Mouse (Mus musculus) embryonic facial prominence, embryonic 12.5 days (tissue): ENCODE data around the gene Nsmce4a. TPM values are rescaled to one million over a fixed set of nuclear protein-coding genes. Genes with fewer than 3 reads are reported as not detected.

ENCODE experiments used
- ATAC-seq: fragments of 200-750 bp; cut with Nextera tagmentation; 2 replicates; pipeline ENCODE4 v1.8.0; 2017; ENCODE audit not compliant: insufficient number of reproducible peaks, insufficient read depth, low FRiP score, low TSS enrichment
- H3K27ac ChIP-seq: fragments of 300-500 bp; sonication (generic); 2 replicates; pipeline ENCODE4 v1.5.1; 2016; ENCODE audit warnings: mild to moderate bottlenecking
- H3K27me3 ChIP-seq: fragments of 300-500 bp; sonication (generic); 2 replicates; pipeline ENCODE4 v1.6.1; 2016; ENCODE audit warnings: mild to moderate bottlenecking, moderate library complexity
- H3K36me3 ChIP-seq: fragments of 300-500 bp; sonication (generic); 2 replicates; pipeline ENCODE4 v1.6.1; 2016; ENCODE audit warnings: mild to moderate bottlenecking
- H3K4me1 ChIP-seq: fragments of 300-500 bp; sonication (generic); 2 replicates; pipeline ENCODE4 v1.6.1; 2016
- H3K4me2 ChIP-seq: fragments of 300-500 bp; sonication (generic); replicated peaks from 2 replicates; pipeline ENCODE4 v1.6.1; 2016; ENCODE audit warnings: mild to moderate bottlenecking, moderate library complexity
- H3K4me3 ChIP-seq: fragments of 300-500 bp; sonication (generic); 2 replicates; pipeline ENCODE4 v1.5.1; 2016; ENCODE audit warnings: mild to moderate bottlenecking
- H3K9ac ChIP-seq: fragments of 300-500 bp; sonication (generic); 2 replicates; pipeline ENCODE4 v1.6.1; 2016; ENCODE audit warnings: mild to moderate bottlenecking, moderate library complexity
- H3K9me3 ChIP-seq: fragments of 300-500 bp; sonication (generic); 2 replicates; pipeline ENCODE4 v1.6.1; 2016; ENCODE audit warnings: mild to moderate bottlenecking, moderate library complexity
- WGBS: fragments of 180-500 bp; shearing (Covaris S2); methylation state at CpG from one replicate; pipeline ENCODE4 v1.1.7; 2016; 5-methylcytosine and 5-hydroxymethylcytosine counted together
- polyA plus RNA-seq: library from polyadenylated mRNA; unstranded; fragments of >200 nt; fragmentation: Nextera tagmentation; extraction: Ambion mirVana; gene quantifications from 2 replicates; pipeline ENCODE4 v1.2.1, GENCODE M21; 2016

Gene Nsmce4a
- polyA plus RNA-seq, 1 experiment from 2014 or later = 189 TPM

DNA sequence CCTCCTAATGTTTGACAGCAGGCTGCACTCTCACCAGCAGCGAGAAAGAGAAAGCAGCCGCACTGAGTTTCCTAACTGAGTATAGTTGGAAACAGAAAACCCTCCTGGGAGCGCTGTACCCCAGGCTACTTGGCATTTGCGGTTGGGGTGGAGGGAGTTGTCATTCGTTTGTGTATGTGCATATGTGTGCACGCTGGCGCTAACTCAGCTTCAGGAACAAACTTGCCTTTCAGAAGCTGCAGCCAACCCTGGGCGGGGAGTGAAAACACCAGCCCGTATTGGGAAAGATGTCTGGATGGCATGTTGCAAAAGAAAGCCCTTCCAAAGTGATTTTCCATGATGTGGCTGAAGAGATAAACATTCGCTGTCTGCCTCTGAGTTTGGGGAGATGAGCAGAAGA lies 4.1 kb upstream of the Nsmce4a start:
- H3K27me3 ChIP-seq = no peaks in the 10 kb centered on the region
- peak overlapping the region; percentile 4; the same call in 1 of the 2 replicates for H3K9ac ChIP-seq
- peak overlapping the region; percentile 35 for H3K4me2 ChIP-seq
- no peak for ATAC-seq
- WGBS = 26% methylated on average over 10 of the region's 10 CpGs
- H3K4me1 ChIP-seq = peaks cover 15% of the 10 kb centered on the region
- H3K9me3 ChIP-seq = no peaks in the 10 kb centered on the region
- H3K27ac ChIP-seq = peak overlapping the region; percentile 68
- no peaks in the 10 kb centered on the region for H3K36me3 ChIP-seq
- H3K4me3 ChIP-seq = no peak overlapping the region

DNA sequence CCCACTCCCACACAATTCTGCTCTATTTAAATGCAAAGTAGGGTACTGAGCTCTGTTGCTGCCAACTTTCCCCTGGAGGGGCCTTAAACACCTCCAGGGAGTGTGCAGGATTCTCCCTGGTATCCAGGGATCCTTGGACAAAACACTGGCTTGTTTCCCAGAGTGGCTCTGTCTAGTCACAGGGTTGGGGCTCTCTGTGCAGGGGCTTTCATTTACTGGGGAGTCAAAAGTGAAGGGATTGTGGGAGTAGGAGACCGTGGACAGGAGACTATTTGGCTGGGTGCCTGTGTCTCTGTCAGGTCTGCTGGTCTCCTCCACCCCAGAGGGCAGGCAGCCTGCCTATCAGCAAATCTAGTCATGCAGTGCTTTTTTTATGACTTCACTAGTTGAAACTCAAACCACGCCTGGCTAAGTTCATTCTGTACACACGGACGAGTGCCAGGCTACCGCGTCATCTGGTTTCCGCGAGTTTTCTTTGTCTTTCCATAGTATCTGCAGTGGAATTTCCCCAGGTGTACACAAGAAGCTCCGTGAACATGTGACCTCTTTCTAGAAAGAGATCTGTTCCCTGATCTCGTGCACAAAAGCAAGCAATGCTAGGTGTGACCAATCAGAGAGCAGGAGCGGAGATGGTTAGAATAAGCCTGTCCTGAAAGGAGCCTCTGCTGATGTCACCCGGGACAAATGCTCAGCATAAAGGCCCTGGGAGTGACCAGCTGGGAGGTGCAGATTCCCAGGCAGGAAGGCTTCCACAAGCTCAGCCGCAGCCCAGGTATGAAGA lies 1.5 kb upstream of the Nsmce4a start:
- H3K9me3 ChIP-seq = no peaks in the 10 kb centered on the region
- H3K27ac ChIP-seq = peak overlapping the region; percentile 38; the same call in 1 of the 2 replicates
- 56% methylated on average over 13 of the region's 13 CpGs for WGBS
- no peak for ATAC-seq
- H3K4me1 ChIP-seq = peaks cover 15% of the 10 kb centered on the region
- H3K36me3 ChIP-seq = no peaks in the 10 kb centered on the region
- H3K9ac ChIP-seq = no peak overlapping the region
- no peak overlapping the region for H3K4me2 ChIP-seq
- H3K27me3 ChIP-seq = no peaks in the 10 kb centered on the region
- H3K4me3 ChIP-seq = no peak overlapping the region

DNA sequence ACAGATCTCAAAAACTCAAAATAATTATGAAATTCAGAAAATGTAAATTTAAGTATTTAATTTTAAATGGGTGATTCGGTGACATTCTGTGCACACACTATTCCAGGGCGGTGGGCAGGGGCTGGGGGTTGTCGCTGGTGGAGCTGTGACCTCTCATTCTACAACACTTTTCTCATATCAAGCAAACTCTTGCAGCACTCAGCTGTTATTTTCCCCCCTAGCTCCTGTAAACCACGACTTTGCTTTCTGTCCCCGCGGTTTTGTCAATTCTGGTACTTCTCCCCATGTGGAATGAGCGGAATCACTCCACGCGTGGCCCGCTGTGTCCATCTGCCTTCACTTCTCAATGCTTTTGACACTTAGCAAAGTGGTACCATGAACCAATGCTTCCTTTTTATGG lies 828 bp upstream of the Nsmce4a start:
- WGBS = 95% methylated on average over 10 of the region's 10 CpGs
- Histone ChIP-seq H3K4me3 (no peak overlapping the region), H3K4me2 (no peak overlapping the region), H3K9me3 (no peaks in the 10 kb centered on the region), H3K4me1 (peaks cover 15% of the 10 kb centered on the region), H3K27me3 (no peaks in the 10 kb centered on the region), H3K36me3 (no peaks in the 10 kb centered on the region), H3K9ac (no peak overlapping the region), H3K27ac (no peak overlapping the region)
- ATAC-seq = no peak

DNA sequence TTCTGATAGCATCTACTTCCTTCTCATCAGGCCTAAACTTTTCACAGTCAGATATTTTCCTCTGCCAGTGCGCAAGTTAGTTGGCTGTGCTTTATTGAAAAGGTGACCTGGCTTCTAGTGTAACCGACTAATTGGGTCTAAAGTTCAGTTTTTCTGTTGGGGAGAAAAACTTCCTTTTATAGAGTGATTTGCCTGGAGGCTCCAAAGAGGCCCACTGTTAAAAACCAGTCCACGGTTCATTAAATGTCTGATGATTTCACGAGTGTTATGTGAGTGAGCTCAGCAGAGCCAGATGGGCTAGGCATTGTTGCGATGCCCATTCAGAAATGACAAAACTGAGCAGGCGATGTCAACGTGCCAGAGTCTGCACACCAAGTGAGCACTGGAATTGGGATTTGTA lies 2.4 kb downstream of the Nsmce4a start:
- WGBS = 58% methylated on average over 7 of the region's 7 CpGs

DNA sequence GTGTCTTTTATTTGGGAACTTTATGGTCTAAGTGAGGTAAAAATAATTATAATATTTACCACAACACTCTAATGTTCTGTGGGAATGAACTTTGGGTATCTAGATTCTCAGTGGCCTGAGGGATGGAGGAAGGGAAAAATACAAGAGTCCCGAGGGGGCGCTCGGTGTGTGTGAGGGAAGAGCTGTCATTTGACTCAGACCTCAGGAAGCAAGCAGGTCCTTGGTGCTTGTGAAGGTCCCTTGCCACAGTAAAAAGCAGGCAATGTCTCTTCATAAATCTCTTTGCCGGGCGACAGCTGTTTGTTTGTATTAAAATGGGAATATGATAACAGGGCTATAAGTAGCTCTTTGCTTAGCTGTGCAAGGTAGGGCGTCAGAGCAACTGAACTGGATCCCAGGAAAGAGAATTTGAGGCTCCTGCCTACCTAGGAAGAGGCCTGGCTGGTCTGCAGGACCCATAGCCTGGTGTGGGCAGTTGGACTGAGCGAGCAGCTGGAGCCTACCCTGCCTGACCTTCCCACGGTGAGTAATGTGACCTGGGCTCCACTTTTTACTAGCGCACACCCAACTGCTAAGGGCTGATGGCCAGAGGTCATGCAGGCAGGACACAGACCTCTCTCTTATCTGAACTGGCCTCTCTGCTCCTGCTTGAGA lies 4.0 kb downstream of the Nsmce4a start:
- H3K27me3 ChIP-seq = no peaks in the 10 kb centered on the region
- H3K9ac ChIP-seq = no peak overlapping the region
- H3K27ac ChIP-seq = no peak overlapping the region
- WGBS = 66% methylated on average over 9 of the region's 9 CpGs
- no peaks in the 10 kb centered on the region for H3K4me1 ChIP-seq
- no peaks in the 10 kb centered on the region for H3K9me3 ChIP-seq
- H3K4me2 ChIP-seq = no peak overlapping the region
- H3K4me3 ChIP-seq = no peak overlapping the region
- no peaks in the 10 kb centered on the region for H3K36me3 ChIP-seq
- no peak for ATAC-seq

More for the DNA sequence above, 2.4 kb downstream of the Nsmce4a start:
- H3K27me3 ChIP-seq = no peaks in the 10 kb centered on the region
- no peaks in the 10 kb centered on the region for H3K9me3 ChIP-seq
- no peak overlapping the region for H3K4me3 ChIP-seq
- no peaks in the 10 kb centered on the region for H3K4me1 ChIP-seq
- no peak overlapping the region for H3K4me2 ChIP-seq
- H3K27ac ChIP-seq = no peak overlapping the region
- H3K36me3 ChIP-seq = no peaks in the 10 kb centered on the region
- no peak overlapping the region for H3K9ac ChIP-seq
- no peak for ATAC-seq

DNA sequence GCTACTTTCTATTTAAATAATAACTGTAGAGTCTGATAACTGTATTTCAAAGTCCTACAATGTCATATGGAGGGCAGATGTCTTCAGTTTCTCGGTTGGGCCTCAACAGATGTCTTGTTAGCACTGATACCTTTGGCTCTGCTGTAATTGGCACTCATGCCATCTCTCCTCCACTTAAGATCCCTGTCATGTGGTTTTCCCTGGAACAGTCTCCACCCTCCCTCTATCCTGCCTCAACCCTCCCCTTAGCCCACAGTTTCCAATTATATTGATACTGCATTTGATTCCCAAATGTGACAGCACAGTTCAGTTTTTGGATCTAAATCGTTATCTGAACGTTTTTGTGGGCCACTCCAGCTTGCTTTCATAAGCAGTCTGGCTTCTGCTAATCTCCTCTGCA lies 8.3 kb downstream of the Nsmce4a start:
- H3K27ac ChIP-seq = no peak overlapping the region
- WGBS = 43% methylated on average over 3 of the region's 3 CpGs
- H3K27me3 ChIP-seq = no peaks in the 10 kb centered on the region
- ATAC-seq = no peak
- no peak overlapping the region for H3K9ac ChIP-seq
- no peak overlapping the region for H3K4me2 ChIP-seq
- H3K36me3 ChIP-seq = no peaks in the 10 kb centered on the region
- H3K4me3 ChIP-seq = no peak overlapping the region
- H3K9me3 ChIP-seq = no peaks in the 10 kb centered on the region
- H3K4me1 ChIP-seq = no peaks in the 10 kb centered on the region

DNA sequence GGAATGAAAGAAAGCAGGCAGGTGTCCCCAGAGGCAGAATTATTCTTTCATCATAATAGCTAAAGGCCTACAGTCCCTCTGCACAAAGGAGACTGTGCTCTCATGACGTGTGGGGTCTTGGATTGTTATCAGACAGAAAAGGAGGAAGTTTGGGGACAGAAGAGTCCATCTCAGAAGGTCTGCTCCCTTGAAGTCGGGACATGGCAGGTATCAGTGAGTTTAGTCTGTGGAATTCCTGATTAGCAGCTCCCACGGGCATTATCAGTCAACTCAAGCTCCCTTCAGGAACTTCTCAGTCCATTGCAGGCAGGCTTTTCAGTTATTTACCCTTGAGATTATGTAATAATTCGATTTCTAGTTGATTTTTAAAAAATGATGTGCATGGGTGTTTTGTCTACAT lies 9.0 kb downstream of the Nsmce4a start:
- no peaks in the 10 kb centered on the region for H3K4me1 ChIP-seq
- no peak overlapping the region for H3K27ac ChIP-seq
- H3K4me2 ChIP-seq = no peak overlapping the region
- H3K27me3 ChIP-seq = no peaks in the 10 kb centered on the region
- no peak for ATAC-seq
- no peak overlapping the region for H3K4me3 ChIP-seq
- no peak overlapping the region for H3K9ac ChIP-seq
- H3K9me3 ChIP-seq = no peaks in the 10 kb centered on the region
- H3K36me3 ChIP-seq = no peaks in the 10 kb centered on the region
- WGBS = 59% methylated on average over 4 of the region's 4 CpGs

DNA sequence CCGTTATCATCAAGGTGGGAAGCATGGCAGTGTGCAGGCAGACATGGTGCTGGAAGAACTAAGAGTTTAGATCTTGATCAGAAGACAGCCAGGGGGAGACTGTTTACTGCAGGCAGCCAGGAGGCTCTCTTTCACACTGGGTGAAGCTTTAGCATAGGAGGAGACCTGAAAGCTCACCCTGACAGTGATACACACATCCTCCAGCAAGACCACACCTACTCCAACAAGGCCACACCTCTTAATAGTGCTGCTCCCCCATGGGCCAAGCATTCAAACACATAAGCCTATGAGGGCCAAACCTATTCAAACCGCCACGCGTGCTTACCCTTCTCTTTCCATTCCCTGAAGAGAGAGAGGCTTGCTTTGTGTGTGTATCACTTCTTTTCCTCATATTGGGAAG lies 9.6 kb downstream of the Nsmce4a start:
- Histone ChIP-seq H3K27me3 (no peaks in the 10 kb centered on the region), H3K4me1 (no peaks in the 10 kb centered on the region), H3K4me2 (no peak overlapping the region), H3K9me3 (no peaks in the 10 kb centered on the region), H3K27ac (no peak overlapping the region), H3K9ac (no peak overlapping the region), H3K36me3 (no peaks in the 10 kb centered on the region), H3K4me3 (no peak overlapping the region)
- no peak for ATAC-seq
- 82% methylated on average over 4 of the region's 4 CpGs for WGBS

DNA sequence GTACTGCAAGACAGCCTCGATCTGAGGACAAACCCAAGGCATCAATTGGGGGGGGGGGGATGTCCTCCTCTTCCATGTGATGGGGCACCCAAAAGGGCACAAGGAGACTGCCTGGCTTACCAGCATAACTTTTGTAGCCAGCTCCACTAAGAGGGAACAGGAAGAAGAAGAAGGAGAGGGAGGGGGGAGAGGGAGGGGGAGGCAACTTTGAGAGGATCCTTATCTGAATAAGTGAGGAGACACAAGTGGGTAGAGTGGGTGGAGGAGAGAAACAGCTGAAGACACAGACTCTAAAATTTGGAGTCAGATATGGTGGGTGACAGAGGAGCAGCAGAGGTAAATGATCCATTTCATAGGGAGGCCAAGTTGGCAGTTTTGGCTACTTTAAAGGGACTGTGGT lies 12.0 kb downstream of the Nsmce4a start:
- no peak overlapping the region for H3K9ac ChIP-seq
- 57% methylated on average over 1 of the region's 1 CpGs for WGBS
- H3K27ac ChIP-seq = no peak overlapping the region

DNA sequence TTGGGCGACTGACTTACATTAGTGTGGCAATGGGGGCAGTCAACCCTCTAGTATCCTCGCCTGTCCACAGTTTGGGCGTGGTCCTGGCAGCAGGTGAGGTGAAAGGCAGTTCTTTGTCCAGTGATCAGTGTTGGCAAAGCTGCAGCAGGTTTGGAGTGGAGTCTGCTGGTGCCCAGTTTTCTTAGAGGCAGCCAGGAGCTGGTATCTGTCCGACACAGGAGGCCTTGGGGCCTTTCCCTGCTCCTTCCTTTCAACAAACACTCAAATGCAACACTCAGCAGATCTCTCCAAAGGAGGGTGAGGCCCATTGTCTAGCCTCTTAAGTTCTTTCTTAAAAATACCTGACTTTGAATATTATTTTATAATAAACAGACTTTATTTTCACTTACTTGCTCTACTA lies 14.3 kb downstream of the Nsmce4a start:
- no peak for ATAC-seq
- H3K4me1 ChIP-seq = 0 out of 2 replicates have a peak, but pooled peaks cover 2% of the 10 kb centered on the region

More for the DNA sequence above, 12.0 kb downstream of the Nsmce4a start:
- Histone ChIP-seq H3K9me3 (no peaks in the 10 kb centered on the region), H3K4me2 (no peak overlapping the region), H3K4me3 (no peak overlapping the region), H3K27me3 (no peaks in the 10 kb centered on the region), H3K36me3 (no peaks in the 10 kb centered on the region), H3K4me1 (no peaks in the 10 kb centered on the region)
- no peak for ATAC-seq

DNA sequence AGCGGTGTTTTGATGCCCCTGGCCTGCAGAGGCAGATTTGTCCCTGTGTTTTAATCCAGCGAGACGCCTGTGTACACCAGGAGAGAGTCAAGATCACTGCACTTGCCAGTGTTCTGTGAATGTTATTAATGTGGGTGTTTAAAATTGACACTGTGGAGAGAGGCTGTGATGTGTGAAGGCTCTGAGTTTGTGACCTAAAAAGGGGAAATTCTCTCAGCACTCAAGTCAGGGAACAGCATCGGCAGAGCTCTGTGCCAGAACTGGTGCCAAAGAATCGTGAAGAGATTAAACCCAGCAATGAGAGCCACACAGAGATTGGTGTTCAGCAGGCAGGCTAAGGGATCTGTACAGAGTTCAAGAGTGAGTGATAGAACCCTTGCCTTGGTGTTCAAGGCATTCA lies 17.3 kb downstream of the Nsmce4a start:
- 72% methylated on average over 5 of the region's 5 CpGs for WGBS
- Histone ChIP-seq H3K27me3 (no peaks in the 10 kb centered on the region), H3K27ac (no peak overlapping the region), H3K4me2 (no peak overlapping the region), H3K9ac (no peak overlapping the region), H3K9me3 (no peaks in the 10 kb centered on the region), H3K4me1 (0 out of 2 replicates have a peak, but pooled peaks cover 12% of the 10 kb centered on the region), H3K4me3 (no peak overlapping the region), H3K36me3 (no peaks in the 10 kb centered on the region)
- ATAC-seq = no peak

More for the DNA sequence above, 14.3 kb downstream of the Nsmce4a start:
- WGBS = 76% methylated on average over 4 of the region's 4 CpGs
- Histone ChIP-seq H3K36me3 (no peaks in the 10 kb centered on the region), H3K4me2 (no peak overlapping the region), H3K27ac (no peak overlapping the region), H3K27me3 (no peaks in the 10 kb centered on the region), H3K4me3 (no peak overlapping the region), H3K9ac (no peak overlapping the region), H3K9me3 (no peaks in the 10 kb centered on the region)

DNA sequence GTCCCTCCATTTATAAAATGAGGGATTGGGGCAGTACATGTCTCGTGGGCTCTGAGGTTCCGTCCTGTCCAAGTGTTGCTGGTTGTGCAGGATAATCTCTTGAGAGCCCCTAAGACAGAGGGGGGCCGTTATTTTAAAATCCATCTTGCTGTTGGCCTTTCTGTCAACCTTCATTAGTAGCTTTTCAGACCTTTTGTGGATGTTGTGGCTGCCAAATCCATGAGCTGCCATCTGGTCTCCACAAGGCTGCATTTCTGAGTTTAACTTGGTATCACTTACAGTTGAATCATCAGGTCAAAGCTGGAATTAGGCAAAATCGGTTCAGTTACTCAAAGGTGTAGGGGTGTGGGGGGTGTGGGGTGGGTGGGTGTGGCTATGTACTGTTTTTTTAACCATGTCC lies 19.6 kb downstream of the Nsmce4a start:
- Histone ChIP-seq H3K9ac (no peak overlapping the region), H3K4me1 (0 out of 2 replicates have a peak, but pooled peaks cover 12% of the 10 kb centered on the region), H3K36me3 (no peaks in the 10 kb centered on the region), H3K27me3 (no peaks in the 10 kb centered on the region), H3K4me3 (no peak overlapping the region), H3K27ac (no peak overlapping the region), H3K4me2 (no peak overlapping the region), H3K9me3 (no peaks in the 10 kb centered on the region)
- no peak for ATAC-seq
- WGBS = 43% methylated on average over 4 of the region's 4 CpGs
